Mouse (Mus musculus): ENCODE data around the gene Snrnp48.

The Snrnp48 gene

GRCm38 (mm10) chr13:38204702-38205482 is at the start of gene Snrnp48:
TSS of gene Snrnp48 (plus strand) at chr13:38204938.
- peak; percentile 66 to 84 for DNase-seq (ENCODE audit: low spot score in 2 of 2)

GRCm38 (mm10) chr13:38155523-38155922 is 49.2 kb upstream of the Snrnp48 start:
- no peak for DNase-seq (ENCODE audit: low spot score in 2 of 2)

- no peak for DNase-seq (ENCODE audit: low spot score in 2 of 2)
Observed at GRCm38 (mm10) chr13:38157635-38158034, 47.1 kb upstream of the Snrnp48 start.

GRCm38 (mm10) chr13:38162002-38162401 is 42.7 kb upstream of the Snrnp48 start:
- no peak for DNase-seq (ENCODE audit: low spot score in 2 of 2)

GRCm38 (mm10) chr13:38162668-38163067 is 42.1 kb upstream of the Snrnp48 start:
- peak in 1 of 2 experiments; percentile 38 for DNase-seq (ENCODE audit: low spot score in 2 of 2)

- peak in 1 of 2 experiments; percentile 23 for DNase-seq (ENCODE audit: low spot score in 2 of 2)
Observed at GRCm38 (mm10) chr13:38164932-38165331, 39.8 kb upstream of the Snrnp48 start.

GRCm38 (mm10) chr13:38167056-38167455 is 37.7 kb upstream of the Snrnp48 start:
- DNase-seq (ENCODE audit: low spot score in 2 of 2), result no peak

- no peak for DNase-seq (ENCODE audit: low spot score in 2 of 2)
Observed at GRCm38 (mm10) chr13:38170707-38171144, 34.0 kb upstream of the Snrnp48 start.

GRCm38 (mm10) chr13:38193406-38193805 is 11.3 kb upstream of the Snrnp48 start:
- no peak for DNase-seq (ENCODE audit: low spot score in 2 of 2)

- DNase-seq (ENCODE audit: low spot score in 2 of 2), result no peak
Observed at GRCm38 (mm10) chr13:38201413-38201812, 3.3 kb upstream of the Snrnp48 start.

GRCm38 (mm10) chr13:38204171-38204570 is 567 bp upstream of the Snrnp48 start:
- DNase-seq (ENCODE audit: low spot score in 2 of 2), result no peak

- DNase-seq (ENCODE audit: low spot score in 2 of 2), result no peak
Observed at GRCm38 (mm10) chr13:38211122-38211521, 6.4 kb downstream of the Snrnp48 start.

GRCm38 (mm10) chr13:38218686-38219085 is 13.9 kb downstream of the Snrnp48 start:
- no peak for DNase-seq (ENCODE audit: low spot score in 2 of 2)

- DNase-seq (ENCODE audit: low spot score in 2 of 2), result no peak
Observed at GRCm38 (mm10) chr13:38220331-38220730, 15.6 kb downstream of the Snrnp48 start.

- no peak for DNase-seq (ENCODE audit: low spot score in 2 of 2)
Observed at GRCm38 (mm10) chr13:38230177-38230821, 25.6 kb downstream of the Snrnp48 start.

GRCm38 (mm10) chr13:38232411-38232810 is 27.7 kb downstream of the Snrnp48 start:
- no peak for DNase-seq (ENCODE audit: low spot score in 2 of 2)

GRCm38 (mm10) chr13:38232856-38233625 is 28.3 kb downstream of the Snrnp48 start:
- no peak for DNase-seq (ENCODE audit: low spot score in 2 of 2)

- no peak for DNase-seq (ENCODE audit: low spot score in 2 of 2)
Observed at GRCm38 (mm10) chr13:38234651-38235050, 29.9 kb downstream of the Snrnp48 start.

- no peak for DNase-seq (ENCODE audit: low spot score in 2 of 2)
Observed at GRCm38 (mm10) chr13:38235370-38235769, 30.6 kb downstream of the Snrnp48 start.

- no peak for DNase-seq (ENCODE audit: low spot score in 2 of 2)
Observed at GRCm38 (mm10) chr13:38248151-38248550, 43.4 kb downstream of the Snrnp48 start.

GRCm38 (mm10) chr13:38251226-38251625 is 46.5 kb downstream of the Snrnp48 start:
- no peak for DNase-seq (ENCODE audit: low spot score in 2 of 2)

GRCm38 (mm10) chr13:38253696-38254095 is 49.0 kb downstream of the Snrnp48 start:
- DNase-seq (ENCODE audit: low spot score in 2 of 2), result no peak
